Mouse (Mus musculus) testis, postnatal 10 days (tissue): ENCODE measurements around the gene Gm10220.
"Not testable (repeated sequence)": the region's sequence is repeated elsewhere in the genome, so short reads cannot be mapped to it uniquely, and the experiment has no call there.

Experiments used
- DNase-seq: peaks from one replicate; pipeline ENCODE4 v3.0.0; 2021; ENCODE audit warnings: low spot score

Gm10220 gene

DNA sequence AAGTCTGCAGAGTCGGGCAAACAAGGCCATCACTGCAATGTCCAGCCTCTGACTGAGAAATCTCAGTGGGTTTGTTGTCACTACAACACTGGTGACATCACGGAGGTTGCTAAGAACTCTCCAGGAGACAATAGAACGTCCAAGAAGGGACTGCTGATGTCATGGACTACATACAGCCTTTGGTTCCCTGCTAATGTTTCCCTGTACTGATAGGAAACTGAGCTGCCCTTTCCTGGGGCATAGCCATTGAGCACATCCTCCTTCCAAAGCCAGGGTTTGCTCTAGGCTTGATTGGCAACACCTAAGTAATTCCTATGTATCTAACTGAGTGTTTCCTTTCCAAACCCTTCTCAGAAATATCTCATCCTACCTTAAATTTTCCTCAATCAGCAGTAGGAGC is at the start of gene Gm10220:
Gene Gm10220, minus strand, starts transcription at position 101 of the 400 bp plus-strand sequence.
- not testable (repeated sequence) for DNase-seq

DNA sequence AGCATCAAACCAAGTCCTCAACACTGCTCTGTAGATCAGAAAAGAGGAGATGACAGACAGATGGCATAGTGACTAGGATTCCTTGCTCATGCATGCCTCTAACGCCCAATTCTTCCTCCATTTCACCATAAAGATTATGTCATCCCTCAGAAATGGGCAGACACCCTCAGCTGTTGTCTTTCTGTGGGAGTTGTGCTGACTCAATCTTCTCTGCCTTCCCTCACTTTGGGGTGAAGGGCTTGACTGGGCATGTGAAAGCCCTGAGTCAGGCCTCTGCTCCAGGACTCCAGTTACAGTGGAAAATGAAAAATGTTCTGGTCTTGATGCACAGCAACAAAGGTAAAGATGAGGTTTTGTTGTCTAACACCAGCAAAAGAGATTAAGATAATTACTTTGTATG is 48.6 kb upstream of the Gm10220 start:
- no peak for DNase-seq

DNA sequence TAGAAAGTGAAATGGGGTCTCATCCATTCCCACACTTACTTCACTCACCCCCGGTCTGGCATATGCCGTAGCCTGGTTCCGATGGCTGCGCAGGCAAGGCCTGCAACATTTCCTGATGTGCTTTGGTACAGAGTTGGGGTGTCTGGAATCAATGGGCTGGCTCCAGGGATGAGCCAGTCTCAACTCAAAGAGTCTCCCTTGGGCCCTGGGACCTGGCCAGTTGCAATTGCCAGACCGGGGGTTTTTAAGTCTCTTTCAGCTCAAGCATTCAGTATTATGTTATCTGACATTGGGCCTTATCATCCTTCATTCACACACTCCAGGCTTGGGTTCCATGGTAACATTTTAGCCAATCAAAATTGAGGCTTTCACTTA is 44.6 kb upstream of the Gm10220 start:
- DNase-seq, result peak; percentile 50

DNA sequence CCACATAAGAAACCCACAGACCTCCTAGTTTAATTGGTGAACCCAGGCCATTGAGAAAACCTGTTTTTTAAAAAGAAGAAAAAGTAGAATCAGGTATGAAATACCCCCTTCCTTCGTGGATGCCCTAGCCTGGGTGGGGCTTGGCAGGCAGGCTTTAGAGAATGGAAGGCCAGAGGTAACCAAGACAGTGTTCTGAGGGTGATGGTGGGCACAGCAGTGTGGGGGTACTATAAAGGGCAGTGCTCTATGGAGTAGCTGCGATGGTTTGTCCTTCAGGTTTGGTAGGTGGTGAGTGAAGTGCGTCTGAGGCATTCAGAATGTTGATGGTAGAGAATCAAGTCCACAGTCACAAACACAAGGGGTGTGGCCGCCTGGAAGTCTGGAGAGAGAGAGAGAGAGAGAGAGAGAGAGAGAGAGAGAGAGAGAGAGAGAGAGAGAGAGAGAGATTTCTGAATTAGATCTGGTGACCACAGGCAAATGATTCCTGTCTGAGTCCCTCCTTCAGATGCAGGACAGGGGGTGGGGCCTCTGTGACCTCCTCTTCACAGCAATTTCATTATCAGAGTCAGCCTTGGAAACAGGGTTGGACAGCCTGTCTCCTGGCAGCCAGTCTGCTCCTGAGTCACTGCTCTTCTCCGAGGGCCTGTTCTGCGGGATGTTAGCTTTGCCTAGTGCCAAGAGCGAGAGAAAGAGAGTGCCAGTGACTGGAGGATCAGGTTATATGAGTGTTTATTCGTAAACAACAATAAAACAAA is 44.0 kb upstream of the Gm10220 start:
- peak; percentile 70 for DNase-seq

DNA sequence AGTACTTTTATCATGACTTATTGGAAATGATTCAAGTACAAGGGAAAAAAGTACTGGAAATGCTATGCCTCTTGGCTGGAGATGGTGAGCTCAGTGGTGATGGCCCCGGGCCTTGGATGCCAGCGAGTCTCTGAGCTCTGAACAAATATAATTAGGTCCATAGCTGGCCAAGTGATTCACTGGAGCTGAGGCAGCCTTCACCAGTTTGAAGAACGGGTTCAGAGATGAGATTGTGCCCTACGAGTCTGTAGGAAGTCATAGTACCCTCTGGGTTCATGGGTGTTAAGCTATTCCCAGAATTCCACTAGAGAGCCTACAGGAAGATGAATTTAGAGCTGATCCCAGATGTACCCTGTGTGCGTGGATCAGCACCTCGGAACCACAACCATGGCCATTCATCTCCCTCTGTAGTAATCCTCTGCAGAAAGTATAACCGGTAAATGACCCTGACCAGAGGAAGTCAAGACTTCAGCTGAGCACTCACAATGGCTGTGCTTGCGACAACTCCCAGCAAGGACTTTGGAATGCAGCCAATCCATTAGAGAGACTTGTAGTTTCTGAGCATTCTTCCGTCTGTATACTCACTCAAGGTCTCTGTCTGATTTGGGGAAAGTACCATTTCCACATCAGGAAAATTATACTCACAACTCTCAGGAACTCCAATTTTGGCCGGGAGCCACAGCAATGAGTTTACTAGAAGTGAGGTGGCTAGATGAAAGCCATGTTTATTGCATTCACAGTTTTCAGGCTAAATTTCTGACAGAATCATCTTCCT is 36.4 kb upstream of the Gm10220 start:
- peak; percentile 62 for DNase-seq

DNA sequence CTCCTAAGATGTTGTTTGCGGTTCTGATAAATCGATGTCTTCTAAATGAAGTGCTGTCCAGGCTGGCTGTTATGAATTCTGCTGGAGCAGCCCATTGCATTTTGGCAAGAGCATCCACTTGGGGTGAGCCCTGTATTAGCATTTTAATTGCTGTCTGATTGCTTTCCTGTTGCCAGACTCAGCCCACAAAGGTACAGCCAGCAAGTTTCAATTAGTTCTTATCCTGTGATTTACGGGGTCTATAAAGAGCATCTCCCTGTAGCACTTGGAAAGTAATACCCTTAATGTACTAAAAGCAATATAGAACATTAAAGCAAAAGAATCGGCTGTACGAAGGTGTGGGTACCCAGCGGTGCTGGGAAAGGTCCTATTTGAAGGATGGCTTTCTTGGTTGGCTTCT is 21.7 kb upstream of the Gm10220 start:
- no peak for DNase-seq

DNA sequence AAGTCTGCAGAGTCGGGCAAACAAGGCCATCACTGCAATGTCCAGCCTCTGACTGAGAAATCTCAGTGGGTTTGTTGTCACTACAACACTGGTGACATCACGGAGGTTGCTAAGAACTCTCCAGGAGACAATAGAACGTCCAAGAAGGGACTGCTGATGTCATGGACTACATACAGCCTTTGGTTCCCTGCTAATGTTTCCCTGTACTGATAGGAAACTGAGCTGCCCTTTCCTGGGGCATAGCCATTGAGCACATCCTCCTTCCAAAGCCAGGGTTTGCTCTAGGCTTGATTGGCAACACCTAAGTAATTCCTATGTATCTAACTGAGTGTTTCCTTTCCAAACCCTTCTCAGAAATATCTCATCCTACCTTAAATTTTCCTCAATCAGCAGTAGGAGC is 16.0 kb downstream of the Gm10220 start, which contains the start of gene 5031410I06Rik:
Gene 5031410I06Rik, minus strand, starts transcription at position 101 of the 400 bp plus-strand sequence.
- DNase-seq, result not testable (repeated sequence)

DNA sequence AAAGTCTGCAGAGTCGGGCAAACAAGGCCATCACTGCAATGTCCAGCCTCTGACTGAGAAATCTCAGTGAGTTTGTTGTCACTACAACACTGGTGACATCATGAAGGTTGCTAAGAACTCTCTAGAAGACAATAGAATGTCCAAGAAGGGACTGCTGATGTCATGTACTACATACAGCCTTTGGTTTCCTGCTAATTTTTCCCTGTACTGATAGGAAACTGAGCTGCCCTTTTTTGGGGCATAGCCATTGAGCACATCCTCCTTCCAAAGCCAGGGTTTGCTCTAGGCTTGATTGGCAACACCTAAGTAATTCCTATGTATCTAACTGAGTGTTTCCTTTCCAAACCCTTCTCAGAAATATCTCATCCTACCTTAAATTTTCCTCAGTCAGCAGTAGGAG is 32.0 kb downstream of the Gm10220 start, which contains the start of gene Gm10471:
Gene Gm10471, minus strand, starts transcription at position 101 of the 400 bp plus-strand sequence.
- not testable (repeated sequence) for DNase-seq

DNA sequence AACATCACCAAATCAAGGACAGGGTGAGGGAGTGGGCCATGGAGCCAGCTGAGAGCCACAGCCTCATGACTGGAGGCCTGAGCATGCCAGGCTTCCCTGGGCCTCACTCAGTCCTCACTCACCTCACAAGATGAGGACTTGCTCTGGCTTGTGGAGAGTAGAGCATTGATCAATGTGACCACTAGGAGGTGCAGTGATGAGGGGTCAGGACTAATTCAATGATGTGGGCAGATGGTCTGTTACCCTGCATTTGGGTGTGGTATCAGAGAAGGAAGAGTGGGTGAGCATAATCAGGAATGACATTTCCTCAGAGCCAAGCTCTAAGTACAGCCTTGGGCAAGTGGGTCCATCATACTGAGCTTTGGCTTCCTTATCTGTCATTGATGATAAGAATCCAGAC is 42.2 kb downstream of the Gm10220 start:
- peak; percentile 38 for DNase-seq

DNA sequence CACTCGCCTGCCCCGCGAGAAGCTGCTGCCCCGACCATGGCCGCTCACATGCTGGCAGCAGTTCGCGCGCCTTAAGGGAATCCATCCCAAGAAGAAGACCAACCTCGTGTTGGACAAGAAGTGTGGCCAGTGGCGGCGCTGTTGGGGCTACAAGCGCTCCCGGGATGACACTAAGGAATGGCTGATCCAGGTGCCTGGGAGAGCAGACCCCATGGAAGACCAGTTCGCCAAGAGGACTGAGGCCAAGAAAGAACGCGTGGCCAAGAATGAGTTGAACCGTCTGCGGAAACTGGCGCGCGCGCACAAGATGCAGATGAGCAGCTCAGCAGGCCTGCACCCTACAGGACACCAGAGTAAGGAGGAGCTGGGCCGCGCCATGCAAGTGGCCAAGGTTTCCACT is 50.5 kb downstream of the Gm10220 start:
- no peak for DNase-seq
